Mouse (Mus musculus) forebrain, embryonic 13.5 days (tissue): ENCODE results near the gene Lbhd2. TPM values are rescaled to one million over a fixed set of nuclear protein-coding genes. Genes with fewer than 3 reads are reported as not detected.

Experiments used
- ATAC-seq: fragments of 200-750 bp; cut with Nextera tagmentation; 2 replicates; pipeline ENCODE4 v1.8.0; 2017
- H3K27ac ChIP-seq: fragments of 300-500 bp; sonication (generic); 2 replicates; pipeline ENCODE4 v1.5.1; 2015; ENCODE audit warnings: inconsistent platforms, mild to moderate bottlenecking, moderate library complexity
- H3K27me3 ChIP-seq: fragments of 300-500 bp; sonication (generic); 2 replicates; pipeline ENCODE4 v1.6.1; 2015; ENCODE audit warnings: mild to moderate bottlenecking, inconsistent platforms
- H3K36me3 ChIP-seq: fragments of 300-500 bp; sonication (generic); 2 replicates; pipeline ENCODE4 v1.6.1; 2015; ENCODE audit warnings: mild to moderate bottlenecking, inconsistent platforms; ENCODE audit not compliant: poor library complexity, severe bottlenecking
- H3K4me1 ChIP-seq: fragments of 300-500 bp; sonication (generic); 2 replicates; pipeline ENCODE4 v1.6.1; 2015; ENCODE audit warnings: inconsistent platforms
- H3K4me2 ChIP-seq: fragments of 300-500 bp; sonication (generic); 2 replicates; pipeline ENCODE4 v1.6.1; 2015; ENCODE audit warnings: inconsistent platforms, mild to moderate bottlenecking, moderate library complexity
- H3K4me3 ChIP-seq: fragments of 300-500 bp; sonication (generic); 2 replicates; pipeline ENCODE4 v1.5.1; 2015; ENCODE audit warnings: mild to moderate bottlenecking, inconsistent platforms
- H3K9ac ChIP-seq: fragments of 300-500 bp; sonication (generic); 2 replicates; pipeline ENCODE4 v1.6.1; 2015; ENCODE audit warnings: mild to moderate bottlenecking, inconsistent platforms
- H3K9me3 ChIP-seq: fragments of 300-500 bp; sonication (generic); replicated peaks from 2 replicates; pipeline ENCODE4 v1.6.1; 2016; ENCODE audit warnings: inconsistent platforms
- WGBS: fragments of 180-500 bp; shearing (Covaris S2); methylation state at CpG from one replicate; pipeline ENCODE4 v1.1.7; 2015; 5-methylcytosine and 5-hydroxymethylcytosine counted together
- polyA plus RNA-seq: library from polyadenylated mRNA; unstranded; fragments of >200 nt; fragmentation: Nextera tagmentation; extraction: Ambion mirVana; gene quantifications from 2 replicates; pipeline ENCODE4 v1.2.1, GENCODE M21; 2015

Lbhd2 gene
- polyA plus RNA-seq, 1 experiment from 2014 or later: 0.35 TPM

- 87% methylated on average over 3 of the region's 3 CpGs for WGBS
- peaks cover 69% of the 10 kb centered on the region for H3K27me3 ChIP-seq
Observed at GRCm38 (mm10) chr12:111436170-111436569, 29.6 kb downstream of the Lbhd2 start.

DNA sequence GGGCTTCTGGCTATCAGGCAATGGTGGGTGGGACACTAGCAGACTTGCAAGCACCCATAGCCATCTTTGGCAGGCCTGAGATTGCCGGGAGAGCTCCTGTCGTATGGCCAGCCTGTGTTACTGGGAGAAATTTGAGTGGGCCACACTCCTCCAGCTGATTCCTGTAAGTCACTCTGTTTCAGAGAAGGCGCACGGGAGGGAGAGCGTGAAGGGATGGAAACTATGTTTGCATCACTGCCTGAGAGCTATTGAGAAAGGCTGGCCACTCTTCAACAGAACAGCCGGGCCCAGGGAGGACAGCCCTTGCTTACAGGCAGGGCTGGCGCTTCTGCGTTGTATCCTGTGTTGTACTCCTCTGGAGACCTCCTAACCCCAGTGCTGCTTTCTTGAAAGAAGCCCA lies 30.0 kb downstream of the Lbhd2 start:
- no peak for ATAC-seq
- Histone ChIP-seq H3K9ac (no peak overlapping the region), H3K4me2 (no peak overlapping the region), H3K27ac (no peak overlapping the region), H3K9me3 (no peaks in the 10 kb centered on the region), H3K4me3 (no peak overlapping the region), H3K4me1 (0 out of 2 replicates have a peak, but pooled peaks cover 3% of the 10 kb centered on the region), H3K36me3 (no peaks in the 10 kb centered on the region), H3K27me3 (peaks cover 69% of the 10 kb centered on the region)
- 88% methylated on average over 8 of the region's 8 CpGs for WGBS

More at GRCm38 (mm10) chr12:111436170-111436569, 29.6 kb downstream of the Lbhd2 start:
- H3K9me3 ChIP-seq: no peaks in the 10 kb centered on the region
- H3K9ac ChIP-seq: no peak overlapping the region
- no peak overlapping the region for H3K27ac ChIP-seq
- H3K36me3 ChIP-seq: no peaks in the 10 kb centered on the region
- no peak for ATAC-seq
- H3K4me2 ChIP-seq: no peak overlapping the region
- no peak overlapping the region for H3K4me3 ChIP-seq
- 0 out of 2 replicates have a peak, but pooled peaks cover 3% of the 10 kb centered on the region for H3K4me1 ChIP-seq

DNA sequence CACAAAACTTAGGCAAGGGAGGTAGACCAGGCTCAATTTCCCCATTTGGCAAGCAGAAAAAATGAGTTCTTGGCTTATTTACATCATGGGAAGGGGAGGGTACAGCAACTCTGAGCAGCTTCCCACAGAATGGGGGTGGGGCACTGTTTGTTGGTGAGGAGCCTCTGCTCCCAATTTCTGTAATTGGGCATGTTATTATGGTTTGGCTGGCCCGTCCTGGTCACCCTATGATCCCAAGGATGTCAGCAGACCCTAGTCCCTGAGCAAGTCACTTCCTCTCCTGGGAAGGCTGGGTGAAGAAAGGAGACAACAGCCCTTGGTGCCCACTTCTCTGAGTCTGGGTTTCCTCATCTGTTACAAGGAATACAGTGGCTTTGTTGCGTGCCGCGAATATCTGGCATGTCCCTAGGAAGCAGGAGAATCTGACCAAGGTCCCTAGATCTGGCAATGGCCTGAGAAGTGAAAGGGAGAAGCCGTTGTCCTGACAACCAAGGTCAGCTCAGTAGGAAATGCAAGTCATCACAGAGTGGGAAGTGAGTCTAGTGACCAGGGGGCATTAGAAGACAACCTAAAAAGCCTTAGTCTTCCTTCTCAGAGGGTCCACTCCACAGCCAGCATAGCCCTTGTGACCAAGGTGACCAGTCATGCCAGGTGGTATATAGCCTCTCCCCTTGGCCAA lies 30.8 kb downstream of the Lbhd2 start:
- Histone ChIP-seq H3K27ac (no peak overlapping the region), H3K4me1 (peaks cover 9% of the 10 kb centered on the region), H3K4me2 (no peak overlapping the region), H3K9ac (no peak overlapping the region), H3K9me3 (no peaks in the 10 kb centered on the region), H3K27me3 (peaks cover 69% of the 10 kb centered on the region), H3K4me3 (no peak overlapping the region), H3K36me3 (no peaks in the 10 kb centered on the region)
- ATAC-seq: no peak
- 77% methylated on average over 5 of the region's 5 CpGs for WGBS

DNA sequence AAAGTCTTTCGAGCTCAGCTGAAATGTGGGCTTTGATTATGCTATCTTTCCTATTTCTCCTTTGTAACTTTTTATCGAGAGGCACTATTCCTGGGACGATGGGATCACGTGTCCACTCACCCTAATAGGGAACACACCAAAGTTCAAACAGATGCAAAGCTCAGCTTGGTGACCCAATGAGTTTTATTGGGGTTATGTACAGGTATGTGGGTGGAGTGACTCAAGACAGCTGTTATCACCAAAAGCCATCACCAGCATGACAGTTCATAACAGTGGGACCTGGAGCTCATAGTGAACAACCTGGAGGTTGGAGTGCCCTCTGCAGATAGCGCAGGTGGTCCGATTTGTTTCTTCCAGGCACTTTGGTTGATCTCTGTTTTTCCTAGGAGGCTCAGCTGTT lies 32.2 kb downstream of the Lbhd2 start:
- Histone ChIP-seq H3K4me2 (no peak overlapping the region), H3K9ac (no peak overlapping the region), H3K27me3 (peaks cover 77% of the 10 kb centered on the region), H3K4me1 (peaks cover 18% of the 10 kb centered on the region), H3K4me3 (no peak overlapping the region), H3K9me3 (no peaks in the 10 kb centered on the region), H3K27ac (no peak overlapping the region), H3K36me3 (no peaks in the 10 kb centered on the region)
- ATAC-seq: no peak
- 90% methylated on average over 6 of the region's 6 CpGs for WGBS

DNA sequence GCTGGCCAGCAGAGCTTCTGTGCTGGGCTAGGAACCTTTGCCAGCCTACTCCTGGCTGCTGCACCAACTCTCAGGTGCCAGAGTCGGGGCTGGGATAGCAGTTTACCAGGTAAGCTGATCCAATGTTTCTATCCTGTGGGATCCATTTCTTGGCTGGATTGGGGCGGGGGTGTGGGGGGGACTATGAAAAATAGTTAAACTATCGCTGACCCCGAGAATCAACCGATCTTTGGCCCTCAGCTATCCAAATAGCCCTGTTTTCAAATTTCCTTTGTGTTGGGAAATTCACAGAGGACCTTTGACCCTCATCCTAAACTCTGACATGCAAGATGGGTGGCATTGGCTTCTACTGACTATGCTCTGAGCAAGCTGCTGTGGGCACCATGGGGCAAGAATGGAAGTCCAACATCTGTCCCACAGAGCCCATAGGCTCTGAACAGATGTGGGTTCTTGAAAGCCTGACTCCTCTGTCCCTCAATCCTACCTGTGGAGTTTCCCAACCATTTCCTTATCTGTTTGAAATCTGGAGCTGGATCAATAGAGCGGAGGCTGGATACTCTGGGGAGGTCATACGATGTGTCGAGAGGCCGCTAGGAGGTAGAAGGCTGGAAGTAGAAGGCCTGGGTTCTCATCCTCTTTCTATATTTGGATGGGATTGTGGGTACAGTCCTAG lies 34.2 kb downstream of the Lbhd2 start:
- H3K27ac ChIP-seq: no peak overlapping the region
- H3K4me2 ChIP-seq: no peak overlapping the region
- ATAC-seq: no peak
- peaks cover 91% of the 10 kb centered on the region for H3K27me3 ChIP-seq
- no peak overlapping the region for H3K9ac ChIP-seq
- no peak overlapping the region for H3K4me3 ChIP-seq
- no peaks in the 10 kb centered on the region for H3K36me3 ChIP-seq
- WGBS: 94% methylated on average over 9 of the region's 9 CpGs
- H3K4me1 ChIP-seq: peaks cover 22% of the 10 kb centered on the region
- H3K9me3 ChIP-seq: no peaks in the 10 kb centered on the region

GRCm38 (mm10) chr12:111441523-111441922 lies 34.9 kb downstream of the Lbhd2 start:
- ATAC-seq: no peak
- H3K4me2 ChIP-seq: no peak overlapping the region
- no peak overlapping the region for H3K9ac ChIP-seq
- no peaks in the 10 kb centered on the region for H3K9me3 ChIP-seq
- peaks cover 93% of the 10 kb centered on the region for H3K27me3 ChIP-seq
- WGBS: 57% methylated on average over 3 of the region's 3 CpGs
- H3K36me3 ChIP-seq: no peaks in the 10 kb centered on the region
- peaks cover 23% of the 10 kb centered on the region for H3K4me1 ChIP-seq
- H3K27ac ChIP-seq: no peak overlapping the region
- no peak overlapping the region for H3K4me3 ChIP-seq

DNA sequence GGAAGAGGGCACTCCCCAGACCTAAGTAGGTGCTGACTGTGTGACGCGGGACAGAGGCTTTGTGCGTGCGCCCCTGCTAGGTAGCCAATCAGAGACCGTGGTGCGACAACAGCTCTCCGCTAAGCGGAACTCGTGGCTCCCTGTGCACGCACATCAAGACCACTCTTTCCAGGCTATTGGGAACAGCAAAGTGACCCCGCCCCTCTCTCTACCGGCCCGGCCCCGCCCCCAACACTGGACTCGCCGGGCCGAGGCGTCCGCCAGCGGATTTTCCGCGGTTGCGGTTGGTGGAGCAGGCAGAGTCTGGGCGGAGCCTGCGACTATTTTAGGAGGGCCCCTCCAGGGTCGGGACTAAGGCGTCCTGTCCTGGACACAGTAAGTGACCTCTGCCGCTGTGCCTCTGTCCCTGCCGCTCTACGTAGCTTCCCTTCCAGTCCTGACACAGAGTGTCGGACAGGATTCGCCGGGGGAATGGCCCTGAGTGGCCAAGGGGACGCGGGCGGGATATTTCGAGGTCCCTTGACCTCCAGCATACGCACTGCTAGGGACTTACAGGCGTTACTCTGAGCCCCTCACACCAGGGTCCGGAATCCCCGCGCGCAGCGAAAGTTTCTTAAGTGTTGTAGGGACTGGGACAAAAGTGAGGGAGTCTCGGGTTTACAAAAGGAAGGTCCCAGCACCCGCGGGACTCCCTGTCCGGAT lies 35.9 kb downstream of the Lbhd2 start, which contains the start of gene Tnfaip2:
Gene Tnfaip2, plus strand, starts transcription at position 161 of the 702 bp plus-strand sequence.
- Histone ChIP-seq H3K4me1 (peaks cover 23% of the 10 kb centered on the region), H3K36me3 (no peaks in the 10 kb centered on the region), H3K9me3 (no peaks in the 10 kb centered on the region), H3K9ac (peak within 1 kb of the TSS; percentile 34; the same call in 1 of the 2 replicates), H3K4me2 (peak within 1 kb of the TSS; percentile 59), H3K27ac (no peak within 1 kb of the TSS), H3K4me3 (peak within 1 kb of the TSS; percentile 32), H3K27me3 (peaks cover 93% of the 10 kb centered on the region)
- ATAC-seq: peak; percentile 70
- WGBS: under 1% methylated on average over 48 of the region's 48 CpGs

DNA sequence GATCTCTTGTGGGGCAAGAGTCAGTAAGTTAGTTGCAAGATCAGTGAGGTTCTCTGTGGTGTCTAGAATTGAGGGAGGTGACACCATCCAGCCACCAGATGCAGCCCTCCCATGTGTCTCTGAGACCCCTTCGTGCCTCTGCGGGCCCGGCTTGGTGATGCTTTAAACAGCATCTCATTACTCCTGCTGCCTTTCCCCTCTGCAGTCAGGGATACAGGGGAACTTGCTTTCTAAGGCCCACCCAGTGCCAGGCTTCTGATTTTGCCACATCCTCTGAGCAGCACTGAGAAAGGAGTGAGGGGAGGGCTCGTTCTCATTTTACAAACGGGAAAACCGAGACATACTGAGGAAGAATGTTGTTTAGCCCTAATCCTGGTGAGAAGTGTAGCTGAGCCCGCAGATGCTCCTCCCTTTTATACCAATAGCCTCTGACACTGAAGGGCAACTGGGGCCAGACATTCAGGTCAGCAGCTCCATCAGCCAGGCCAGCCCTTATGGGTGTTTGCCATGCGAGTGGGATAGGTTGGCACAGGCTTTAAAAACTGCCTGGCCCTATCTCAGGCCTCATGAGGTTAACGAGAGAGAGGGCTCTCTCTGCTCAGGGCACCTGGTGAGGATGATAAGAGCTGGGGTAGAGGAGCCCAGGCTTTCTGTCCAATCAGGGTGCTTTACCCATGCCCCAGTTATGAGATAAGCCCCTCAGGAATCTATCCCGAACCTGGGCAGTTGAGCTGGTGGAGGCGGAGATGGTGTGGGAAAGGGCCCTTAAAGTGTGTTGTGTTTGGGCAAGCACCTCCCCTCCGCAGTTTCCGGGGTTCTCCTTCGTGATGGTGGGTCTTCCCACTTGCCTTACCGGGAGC lies 36.6 kb downstream of the Lbhd2 start:
- H3K4me2 ChIP-seq: peak overlapping the region; percentile 59
- peaks cover 23% of the 10 kb centered on the region for H3K4me1 ChIP-seq
- no peak for ATAC-seq
- H3K27me3 ChIP-seq: peaks cover 94% of the 10 kb centered on the region
- H3K27ac ChIP-seq: no peak overlapping the region
- H3K36me3 ChIP-seq: no peaks in the 10 kb centered on the region
- H3K4me3 ChIP-seq: peak overlapping the region; percentile 32
- H3K9ac ChIP-seq: peak overlapping the region; percentile 34; the same call in 1 of the 2 replicates
- no peaks in the 10 kb centered on the region for H3K9me3 ChIP-seq
- 13% methylated on average over 15 of the region's 15 CpGs for WGBS

DNA sequence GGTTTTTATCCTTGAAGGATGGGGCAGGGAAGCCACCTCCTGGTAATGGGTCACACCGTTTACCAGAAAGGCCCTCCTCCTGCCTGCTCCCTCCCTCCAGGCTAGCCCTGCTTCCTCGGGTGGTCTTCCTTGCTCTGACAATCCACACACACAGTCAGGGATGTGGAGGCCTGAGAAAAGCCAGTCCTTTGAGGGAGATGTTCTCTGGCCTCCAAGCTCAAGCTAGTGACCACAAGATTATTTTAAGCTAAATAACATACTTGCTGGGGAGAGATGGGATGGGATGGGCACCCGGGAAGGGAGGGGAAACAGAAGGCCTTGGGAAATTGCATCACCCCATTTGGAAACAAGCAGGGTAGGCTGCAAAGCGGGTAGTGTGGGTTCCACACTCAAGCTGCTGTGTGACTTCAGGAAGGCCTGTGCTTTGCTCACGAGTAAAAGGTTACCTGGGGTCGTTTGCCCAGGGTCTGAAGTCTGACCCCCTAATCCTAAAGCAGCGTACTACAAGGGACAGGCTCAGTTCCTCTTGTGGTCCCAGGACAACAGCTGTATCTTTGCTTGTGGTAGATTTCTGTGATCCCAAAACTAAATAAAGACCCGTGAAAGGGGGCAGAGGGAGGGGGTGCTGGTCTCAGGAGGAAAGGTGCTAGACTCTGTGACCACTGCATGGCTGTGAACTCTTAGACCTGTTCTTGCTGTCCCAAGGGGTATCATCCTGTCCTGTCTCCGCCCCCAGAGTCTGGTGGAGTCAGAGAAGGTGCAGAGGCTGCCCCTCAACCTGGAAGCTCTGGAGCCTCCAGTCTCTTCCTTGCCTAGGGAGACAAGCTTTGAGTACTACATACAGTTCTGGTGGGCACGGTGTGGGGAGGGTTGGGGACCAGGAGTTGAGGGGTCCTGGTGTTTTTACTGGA lies 37.6 kb downstream of the Lbhd2 start:
- Histone ChIP-seq H3K9me3 (no peaks in the 10 kb centered on the region), H3K9ac (no peak overlapping the region), H3K4me1 (peaks cover 23% of the 10 kb centered on the region), H3K27me3 (peaks cover 96% of the 10 kb centered on the region), H3K4me2 (no peak overlapping the region), H3K36me3 (no peaks in the 10 kb centered on the region), H3K4me3 (no peak overlapping the region), H3K27ac (no peak overlapping the region)
- 19% methylated on average over 10 of the region's 10 CpGs for WGBS
- ATAC-seq: no peak

- H3K4me3 ChIP-seq: peak overlapping the region; percentile 24
- under 1% methylated on average over 40 of the region's 52 CpGs for WGBS
- H3K9me3 ChIP-seq: no peaks in the 10 kb centered on the region
- H3K4me1 ChIP-seq: peaks cover 23% of the 10 kb centered on the region
- H3K9ac ChIP-seq: 0 out of 2 replicates have a peak overlapping the region, but pooled peaks have one; percentile 8
- peaks cover 100% of the 10 kb centered on the region for H3K27me3 ChIP-seq
- H3K4me2 ChIP-seq: peak overlapping the region; percentile 47
- ATAC-seq: no peak
- H3K27ac ChIP-seq: no peak overlapping the region
- H3K36me3 ChIP-seq: no peaks in the 10 kb centered on the region
Observed at GRCm38 (mm10) chr12:111445161-111445889, 38.7 kb downstream of the Lbhd2 start.
